ENCODE assay signal across 14 mouse cellular contexts in genomic region chr2:129221097-129221632, GRCm38 (mm10).
"Had no signal": no experiment of that assay in that cellular context is flagged by ENCODE, and none has a peak within 500 bp of the region (broad histone marks: within the 10 kb centered on the region; RNA-seq: fewer than 3 reads in every experiment).

No protein-coding gene starts in this region.

- H3K4me3 ChIP-seq: limb, embryonic 10.5 days; liver, embryonic 15.5 days; midbrain, embryonic 13.5 days had no signal

- H3K4me2 ChIP-seq: liver, embryonic 15.5 days; midbrain, embryonic 13.5 days had no signal

- H3K9ac ChIP-seq: liver, embryonic 15.5 days; midbrain, embryonic 13.5 days had no signal

- H3K4me1 ChIP-seq: midbrain, embryonic 13.5 days had no signal

- H3K27me3 ChIP-seq: liver, embryonic 15.5 days; midbrain, embryonic 13.5 days had no signal

- H3K9me3 ChIP-seq: limb, embryonic 10.5 days; liver, embryonic 15.5 days; midbrain, embryonic 13.5 days had no signal

- DNase-seq: kidney, adult 11 months; kidney, adult 9 months; kidney, postnatal 14 days; lung, adult 2 months; lung, postnatal 10 days; right cerebral cortex, adult 18-20 months; right cerebral cortex, postnatal 25 days; thymus, adult 18-20 months; thymus, postnatal 14 days had no signal

- H3K36me3 ChIP-seq: limb, embryonic 10.5 days; liver, embryonic 15.5 days; midbrain, embryonic 13.5 days had no signal

- H3K27ac ChIP-seq: limb, embryonic 10.5 days; macrophage; midbrain, embryonic 13.5 days; stomach, postnatal 0 days had no signal

- ATAC-seq: midbrain, embryonic 13.5 days had no signal
